Mouse (Mus musculus): ENCODE results near the gene Rhbdf1. TPM values are rescaled to one million over a fixed set of nuclear protein-coding genes. Genes with fewer than 3 reads are reported as not detected.

Gene Rhbdf1
- total RNA-seq (2014; fragmentation: Nextera tagmentation) (0.19 and 0.30 TPM in 2 replicates), total RNA-seq (2017) (0.46 and 2.5 TPM in 2 replicates), polyA plus RNA-seq (2012) (0.91 and 2.1 TPM in 2 replicates)

- H3K27me3 ChIP-seq (ENCODE audit: insufficient read depth, low read length), result peaks cover 75% of the 10 kb centered on the region
- H3K36me3 ChIP-seq (replicated peaks), result no peaks in the 10 kb centered on the region
- peak within 1 kb of the TSS; percentile 68 for H3K4me3 ChIP-seq (ENCODE audit: low read depth, low read length)
- DNase-seq (ENCODE audit: low spot score) (no peak), ATAC-seq (ENCODE audit: extremely low read depth, insufficient number of reproducible peaks, low FRiP score, poor library complexity, severe bottlenecking) (no peak)
- no peaks in the 10 kb centered on the region; the same call in 1 of the 2 replicates for H3K9me3 ChIP-seq (replicated peaks)
- peaks cover 70% of the 10 kb centered on the region for H3K4me1 ChIP-seq (ENCODE audit: insufficient read depth, low read depth, low read length)
- no peak for TF ChIP-seq GATA2 (IDR thresholded peaks at IDR 0.05; ENCODE audit: borderline replicate concordance, low read depth, low read length)
- TF ChIP-seq POLR2AphosphoS5 (IDR thresholded peaks at IDR 0.05; ENCODE audit: insufficient replicate concordance, low read depth, low read length), result no peak
- no peak for TF ChIP-seq TAL1 (conservative IDR thresholded peaks at IDR 0.05; ENCODE audit: low read depth, low read length)
- TF ChIP-seq GATA1 (IDR thresholded peaks at IDR 0.05; ENCODE audit: borderline replicate concordance, low read length), result no peak
- TF ChIP-seq CTCF (IDR thresholded peaks at IDR 0.05; ENCODE audit: low read depth, low read length), result no peak
These were observed at the start of gene Rhbdf1 for GRCm38 (mm10) chr11:32221951-32222409. Gene Rhbdf1, minus strand, starts transcription at chr11:32222300.

DNA sequence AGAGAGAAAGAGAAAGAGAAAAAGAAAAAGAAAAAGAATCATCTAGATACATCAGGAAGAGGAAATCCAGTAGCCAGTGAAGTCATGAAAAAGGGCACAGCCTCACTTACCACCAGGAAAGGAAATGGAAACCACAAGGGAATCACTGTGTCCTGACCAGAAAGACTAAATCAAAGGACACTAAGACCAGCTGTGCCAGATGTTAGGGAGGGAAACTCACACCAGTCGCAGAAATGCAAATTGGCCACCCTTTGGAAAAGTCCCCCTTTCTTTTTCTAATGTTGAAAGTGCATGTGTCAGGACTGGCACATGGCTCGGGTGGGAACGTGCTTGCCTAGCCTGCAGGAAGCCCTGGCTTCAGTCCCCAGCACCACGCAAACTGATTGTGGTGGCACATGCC is 49.1 kb upstream of the Rhbdf1 start:
- no peak for TF ChIP-seq GATA1 (IDR thresholded peaks at IDR 0.05; ENCODE audit: borderline replicate concordance, low read length)
- TF ChIP-seq TAL1 (conservative IDR thresholded peaks at IDR 0.05; ENCODE audit: low read depth, low read length), result no peak
- TF ChIP-seq POLR2AphosphoS5 (IDR thresholded peaks at IDR 0.05; ENCODE audit: insufficient replicate concordance, low read depth, low read length), result no peak
- no peak for TF ChIP-seq GATA2 (IDR thresholded peaks at IDR 0.05; ENCODE audit: borderline replicate concordance, low read depth, low read length)
- TF ChIP-seq CTCF (IDR thresholded peaks at IDR 0.05; ENCODE audit: low read depth, low read length), result no peak
- Histone ChIP-seq H3K27me3 (ENCODE audit: insufficient read depth, low read length) (no peaks in the 10 kb centered on the region), H3K4me3 (ENCODE audit: low read depth, low read length) (no peak overlapping the region), H3K4me1 (ENCODE audit: insufficient read depth, low read depth, low read length) (peaks cover 57% of the 10 kb centered on the region), H3K9me3 (replicated peaks) (no peaks in the 10 kb centered on the region), H3K36me3 (replicated peaks) (peaks cover 2% of the 10 kb centered on the region)
- no peak for DNase-seq (ENCODE audit: low spot score)
- ATAC-seq (ENCODE audit: extremely low read depth, insufficient number of reproducible peaks, low FRiP score, poor library complexity, severe bottlenecking), result no peak

GRCm38 (mm10) chr11:32268952-32269351 is 46.9 kb upstream of the Rhbdf1 start:
- Histone ChIP-seq H3K4me1 (ENCODE audit: insufficient read depth, low read depth, low read length) (peaks cover 62% of the 10 kb centered on the region), H3K4me3 (ENCODE audit: low read depth, low read length) (peak overlapping the region; percentile 44; the same call in 1 of the 2 replicates), H3K27me3 (ENCODE audit: insufficient read depth, low read length) (no peaks in the 10 kb centered on the region), H3K36me3 (replicated peaks) (peaks cover 12% of the 10 kb centered on the region), H3K9me3 (replicated peaks) (no peaks in the 10 kb centered on the region)
- TF ChIP-seq CTCF (IDR thresholded peaks at IDR 0.05; ENCODE audit: low read depth, low read length) (no peak), POLR2AphosphoS5 (IDR thresholded peaks at IDR 0.05; ENCODE audit: insufficient replicate concordance, low read depth, low read length) (no peak), TAL1 (conservative IDR thresholded peaks at IDR 0.05; ENCODE audit: low read depth, low read length) (peak; percentile 91), GATA2 (IDR thresholded peaks at IDR 0.05; ENCODE audit: borderline replicate concordance, low read depth, low read length) (no peak), GATA1 (IDR thresholded peaks at IDR 0.05; ENCODE audit: borderline replicate concordance, low read length) (no peak)
- peak; percentile 76 for ATAC-seq (ENCODE audit: extremely low read depth, insufficient number of reproducible peaks, low FRiP score, poor library complexity, severe bottlenecking)
- peak; percentile 75 for DNase-seq (ENCODE audit: low spot score)

GRCm38 (mm10) chr11:32267964-32268363 is 45.9 kb upstream of the Rhbdf1 start:
- ATAC-seq (ENCODE audit: extremely low read depth, insufficient number of reproducible peaks, low FRiP score, poor library complexity, severe bottlenecking) (no peak), DNase-seq (ENCODE audit: low spot score) (no peak)
- TF ChIP-seq GATA1 (IDR thresholded peaks at IDR 0.05; ENCODE audit: borderline replicate concordance, low read length) (no peak), POLR2AphosphoS5 (IDR thresholded peaks at IDR 0.05; ENCODE audit: insufficient replicate concordance, low read depth, low read length) (no peak), CTCF (IDR thresholded peaks at IDR 0.05; ENCODE audit: low read depth, low read length) (no peak), TAL1 (conservative IDR thresholded peaks at IDR 0.05; ENCODE audit: low read depth, low read length) (no peak), GATA2 (IDR thresholded peaks at IDR 0.05; ENCODE audit: borderline replicate concordance, low read depth, low read length) (no peak)
- Histone ChIP-seq H3K36me3 (replicated peaks) (peaks cover 21% of the 10 kb centered on the region), H3K9me3 (replicated peaks) (no peaks in the 10 kb centered on the region), H3K27me3 (ENCODE audit: insufficient read depth, low read length) (no peaks in the 10 kb centered on the region), H3K4me3 (ENCODE audit: low read depth, low read length) (peak overlapping the region; percentile 84; the same call in 1 of the 2 replicates), H3K4me1 (ENCODE audit: insufficient read depth, low read depth, low read length) (peaks cover 71% of the 10 kb centered on the region)

DNA sequence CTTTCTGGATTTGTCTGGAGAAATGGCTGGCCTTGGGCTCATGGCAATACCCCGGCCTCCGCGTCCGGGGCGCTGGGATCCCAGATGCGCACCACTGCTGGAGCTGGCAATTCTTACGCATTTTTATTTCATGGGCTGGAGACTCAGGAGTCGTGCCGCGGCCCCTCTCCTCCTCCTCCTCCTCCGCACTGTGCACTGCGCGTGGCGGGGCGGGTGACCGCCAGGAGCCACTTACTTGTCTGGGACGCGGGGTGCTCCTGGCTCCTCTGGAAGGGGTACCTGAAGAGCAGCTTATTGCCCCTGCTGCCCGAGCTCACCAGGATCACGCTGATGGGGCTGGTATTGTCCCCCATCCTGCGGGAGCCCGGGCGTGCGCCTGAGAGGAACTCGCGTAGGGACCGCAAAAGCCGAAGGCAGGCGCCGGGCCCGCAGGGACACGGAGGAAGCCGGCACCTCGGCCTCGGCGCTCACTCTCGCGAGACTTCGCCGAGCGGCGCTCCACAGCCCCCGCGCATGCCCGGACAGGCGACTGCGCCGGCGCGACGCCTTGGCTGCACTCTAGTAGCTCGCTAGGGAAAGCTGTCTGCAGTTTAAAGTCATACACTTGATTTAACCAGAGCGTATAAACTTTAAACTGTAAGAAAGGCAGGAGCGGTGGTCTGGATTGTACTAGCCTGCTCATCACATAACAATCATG is 45.2 kb upstream of the Rhbdf1 start, which contains the start of gene Nprl3:
TSS of gene Nprl3 (minus strand) at position 520 of the 697 bp plus-strand sequence.
- DNase-seq (ENCODE audit: low spot score) (peak; percentile 85), ATAC-seq (ENCODE audit: extremely low read depth, insufficient number of reproducible peaks, low FRiP score, poor library complexity, severe bottlenecking) (no peak)
- peaks cover 77% of the 10 kb centered on the region for H3K4me1 ChIP-seq (ENCODE audit: insufficient read depth, low read depth, low read length)

DNA sequence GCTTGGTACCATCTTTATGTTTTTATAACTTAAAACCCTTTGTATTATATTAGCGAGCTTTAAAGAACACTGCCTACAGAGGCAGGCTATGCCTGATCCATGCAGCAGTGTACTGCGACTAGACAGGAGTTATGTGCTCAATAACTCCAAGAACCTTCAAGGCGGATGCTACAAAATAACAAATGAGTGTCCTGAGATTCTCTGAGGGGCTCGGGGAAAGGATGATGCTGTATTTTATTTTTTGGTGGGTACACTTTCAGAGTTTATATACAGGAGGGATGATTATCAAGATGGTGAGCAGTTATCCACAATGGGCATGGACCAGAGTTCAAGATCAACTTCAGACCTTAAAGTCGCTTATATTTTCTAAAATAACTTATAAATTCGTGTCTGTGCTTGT is 44.7 kb upstream of the Rhbdf1 start:
- Histone ChIP-seq H3K36me3 (replicated peaks) (peaks cover 32% of the 10 kb centered on the region), H3K4me1 (ENCODE audit: insufficient read depth, low read depth, low read length) (peaks cover 80% of the 10 kb centered on the region), H3K27me3 (ENCODE audit: insufficient read depth, low read length) (no peaks in the 10 kb centered on the region), H3K9me3 (replicated peaks) (no peaks in the 10 kb centered on the region), H3K4me3 (ENCODE audit: low read depth, low read length) (peak overlapping the region; percentile 84)
- no peak for DNase-seq (ENCODE audit: low spot score)
- TF ChIP-seq GATA2 (IDR thresholded peaks at IDR 0.05; ENCODE audit: borderline replicate concordance, low read depth, low read length), result no peak
- TF ChIP-seq GATA1 (IDR thresholded peaks at IDR 0.05; ENCODE audit: borderline replicate concordance, low read length), result no peak
- no peak for TF ChIP-seq CTCF (IDR thresholded peaks at IDR 0.05; ENCODE audit: low read depth, low read length)
- TF ChIP-seq TAL1 (conservative IDR thresholded peaks at IDR 0.05; ENCODE audit: low read depth, low read length), result no peak
- no peak for TF ChIP-seq POLR2AphosphoS5 (IDR thresholded peaks at IDR 0.05; ENCODE audit: insufficient replicate concordance, low read depth, low read length)
- no peak for ATAC-seq (ENCODE audit: extremely low read depth, insufficient number of reproducible peaks, low FRiP score, poor library complexity, severe bottlenecking)

More for the DNA sequence above, 45.2 kb upstream of the Rhbdf1 start, which contains the start of gene Nprl3:
- H3K9me3 ChIP-seq (replicated peaks), result no peaks in the 10 kb centered on the region
- peaks cover 27% of the 10 kb centered on the region for H3K36me3 ChIP-seq (replicated peaks)
- H3K4me3 ChIP-seq (ENCODE audit: low read depth, low read length), result peak within 1 kb of the TSS; percentile 84
- TF ChIP-seq TAL1 (conservative IDR thresholded peaks at IDR 0.05; ENCODE audit: low read depth, low read length), result no peak
- TF ChIP-seq CTCF (IDR thresholded peaks at IDR 0.05; ENCODE audit: low read depth, low read length), result no peak
- no peak for TF ChIP-seq POLR2AphosphoS5 (IDR thresholded peaks at IDR 0.05; ENCODE audit: insufficient replicate concordance, low read depth, low read length)
- TF ChIP-seq GATA2 (IDR thresholded peaks at IDR 0.05; ENCODE audit: borderline replicate concordance, low read depth, low read length), result no peak
- TF ChIP-seq GATA1 (IDR thresholded peaks at IDR 0.05; ENCODE audit: borderline replicate concordance, low read length), result no peak
- no peaks in the 10 kb centered on the region for H3K27me3 ChIP-seq (ENCODE audit: insufficient read depth, low read length)

Measured in G1E (cell line).